Mouse (Mus musculus) bone marrow macrophage, adult 2 months (primary cell): Measurements from ENCODE around the gene Cdh9.

Experiments used
- CTCF ChIP-seq: IDR thresholded peaks from 2 replicates; pipeline ENCODE4 v1.5.1; 2012; ENCODE audit warnings: low read depth, mild to moderate bottlenecking, low read length, moderate library complexity
- POLR2A ChIP-seq: IDR thresholded peaks from 2 replicates; pipeline ENCODE4 v1.6.1; 2012; ENCODE audit warnings: mild to moderate bottlenecking, low read depth, low read length, borderline replicate concordance

GRCm38 (mm10) chr15:16763252-16763651, 34.7 kb downstream of the Cdh9 start:
- TF ChIP-seq POLR2A (no peak), CTCF (no peak)
